Mouse (Mus musculus): ENCODE measurements around the gene Grid2.
A peak's percentile ranks its signal among the peaks of the same experiment; 100 is the strongest.

The Grid2 gene

GRCm38 (mm10) chr6:63609570-63609969 lies 353.9 kb downstream of the Grid2 start:
- peak in 1 of 2 experiments; percentile 5 for DNase-seq (ENCODE audit: low spot score in 2 of 2)

- no peak for DNase-seq (ENCODE audit: low spot score in 2 of 2)
Measured at GRCm38 (mm10) chr6:63635970-63636369, 380.3 kb downstream of the Grid2 start.

GRCm38 (mm10) chr6:63659423-63659822 lies 403.7 kb downstream of the Grid2 start:
- no peak for DNase-seq (ENCODE audit: low spot score in 2 of 2)

GRCm38 (mm10) chr6:63685689-63686088 lies 430.0 kb downstream of the Grid2 start:
- peak in 1 of 2 experiments; percentile 4 for DNase-seq (ENCODE audit: low spot score in 2 of 2)

GRCm38 (mm10) chr6:63701684-63702083 lies 446.0 kb downstream of the Grid2 start:
- no peak for DNase-seq (ENCODE audit: low spot score in 2 of 2)

- DNase-seq (ENCODE audit: low spot score in 2 of 2), result no peak
Measured at GRCm38 (mm10) chr6:63733740-63734139, 478.1 kb downstream of the Grid2 start.

- DNase-seq (ENCODE audit: low spot score in 2 of 2), result no peak
Measured at GRCm38 (mm10) chr6:63762535-63762934, 506.9 kb downstream of the Grid2 start.

- no peak for DNase-seq (ENCODE audit: low spot score in 2 of 2)
Measured at GRCm38 (mm10) chr6:63794679-63795078, 539.0 kb downstream of the Grid2 start.

GRCm38 (mm10) chr6:63820236-63820635 lies 564.6 kb downstream of the Grid2 start:
- no peak for DNase-seq (ENCODE audit: low spot score in 2 of 2)

- peak in 1 of 2 experiments; percentile 27 for DNase-seq (ENCODE audit: low spot score in 2 of 2)
Measured at GRCm38 (mm10) chr6:63862628-63863027, 607.0 kb downstream of the Grid2 start.

- no peak for DNase-seq (ENCODE audit: low spot score in 2 of 2)
Measured at GRCm38 (mm10) chr6:63877088-63877764, 621.5 kb downstream of the Grid2 start.

GRCm38 (mm10) chr6:63877765-63878345 lies 622.2 kb downstream of the Grid2 start:
- no peak for DNase-seq (ENCODE audit: low spot score in 2 of 2)

GRCm38 (mm10) chr6:63894714-63895113 lies 639.0 kb downstream of the Grid2 start:
- DNase-seq (ENCODE audit: low spot score in 2 of 2), result no peak

GRCm38 (mm10) chr6:63898171-63898570 lies 642.5 kb downstream of the Grid2 start:
- DNase-seq (ENCODE audit: low spot score in 2 of 2), result no peak

- no peak for DNase-seq (ENCODE audit: low spot score in 2 of 2)
Measured at GRCm38 (mm10) chr6:63917035-63917570, 661.4 kb downstream of the Grid2 start.

- no peak for DNase-seq (ENCODE audit: low spot score in 2 of 2)
Measured at GRCm38 (mm10) chr6:63921951-63922350, 666.3 kb downstream of the Grid2 start.

- no peak for DNase-seq (ENCODE audit: low spot score in 2 of 2)
Measured at GRCm38 (mm10) chr6:63931201-63931600, 675.5 kb downstream of the Grid2 start.

GRCm38 (mm10) chr6:63946721-63947120 lies 691.0 kb downstream of the Grid2 start:
- no peak for DNase-seq (ENCODE audit: low spot score in 2 of 2)

- no peak for DNase-seq (ENCODE audit: low spot score in 2 of 2)
Measured at GRCm38 (mm10) chr6:63963789-63964188, 708.1 kb downstream of the Grid2 start.

GRCm38 (mm10) chr6:63964269-63964668 lies 708.6 kb downstream of the Grid2 start:
- DNase-seq (ENCODE audit: low spot score in 2 of 2), result no peak

GRCm38 (mm10) chr6:63964735-63965134 lies 709.1 kb downstream of the Grid2 start:
- DNase-seq (ENCODE audit: low spot score in 2 of 2), result no peak

GRCm38 (mm10) chr6:64046084-64046483 lies 790.4 kb downstream of the Grid2 start:
- no peak for DNase-seq (ENCODE audit: low spot score in 2 of 2)

GRCm38 (mm10) chr6:64046732-64047131 lies 791.1 kb downstream of the Grid2 start:
- DNase-seq (ENCODE audit: low spot score in 2 of 2), result no peak

Data from frontal cortex, postnatal 36 days (tissue).